Mouse (Mus musculus): ENCODE measurements around the gene Dusp21. TPM values are rescaled to one million over a fixed set of nuclear protein-coding genes. Genes with fewer than 3 reads are reported as not detected.

Gene Dusp21
- polyA plus RNA-seq (2012; rRNA removed): not detected in 2 replicates

DNA sequence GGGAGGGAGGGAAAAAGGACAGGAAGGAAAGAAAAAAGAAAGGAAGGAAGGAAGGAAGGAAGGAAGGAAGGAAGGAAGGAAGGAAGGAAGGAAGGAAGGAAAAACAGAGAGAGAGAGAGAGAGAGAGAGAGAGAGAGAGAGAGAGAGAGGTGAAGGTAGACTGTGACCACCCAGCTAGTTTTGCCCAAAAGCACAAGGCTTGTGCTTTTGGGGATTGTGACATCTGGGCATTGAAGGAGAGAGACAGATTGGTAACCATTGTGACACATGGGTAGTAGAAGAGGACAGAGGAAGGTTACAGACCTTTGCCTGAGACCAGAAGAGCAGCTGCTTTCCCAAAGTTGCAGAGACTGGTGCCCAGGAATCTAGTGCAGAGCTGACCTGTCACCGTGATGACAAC lies at the start of gene Dusp21:
TSS of gene Dusp21 (plus strand) at position 301 of the 400 bp plus-strand sequence.

DNA sequence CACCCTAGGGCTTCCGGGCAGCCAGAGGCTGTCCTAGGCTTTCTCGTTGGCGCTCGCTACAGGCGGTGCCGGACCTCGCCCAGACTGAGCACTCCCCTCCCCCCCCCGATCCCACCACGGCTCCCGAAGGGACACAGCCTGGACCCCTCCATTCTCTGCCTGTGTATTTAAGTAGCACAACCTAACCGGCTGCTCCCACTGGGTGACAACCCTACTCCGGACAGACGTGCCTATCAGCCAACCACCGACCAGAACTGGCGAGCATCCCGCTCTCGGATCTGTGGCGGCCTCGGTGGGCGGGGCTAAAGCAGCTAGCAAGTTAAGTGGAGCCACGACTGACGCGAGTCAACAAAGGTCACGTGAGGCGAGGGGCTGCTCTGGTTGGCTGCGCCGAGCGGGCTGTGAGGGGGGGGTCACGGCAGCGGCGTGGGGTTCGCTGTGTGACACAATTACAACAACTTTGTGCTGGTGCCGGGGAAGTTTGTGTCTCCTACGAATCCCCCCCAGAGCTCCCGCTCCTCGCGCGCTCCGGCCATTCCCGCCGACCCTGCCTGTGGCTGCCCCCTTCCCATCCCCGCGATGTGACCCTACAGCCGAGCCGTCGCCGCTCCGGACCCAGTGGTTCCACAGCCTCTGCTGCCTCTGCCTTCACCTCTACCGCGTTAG lies 16.7 kb downstream of the Dusp21 start, which contains the start of gene Kdm6a:
TSS of gene Kdm6a (plus strand) at position 384 of the 666 bp plus-strand sequence.

Other genes starting within 250 kb of the Dusp21 start
- gene Kdm6a, start 16.7 kb downstream of the Dusp21 start, polyA plus RNA-seq (2012; rRNA removed): 22.4 and 24.9 TPM in 2 replicates